Mouse (Mus musculus): ENCODE measurements around the gene Qprt.
"Not testable (repeated sequence)": the region's sequence is repeated elsewhere in the genome, so short reads cannot be mapped to it uniquely, and the experiment has no call there.

The Qprt gene

DNA sequence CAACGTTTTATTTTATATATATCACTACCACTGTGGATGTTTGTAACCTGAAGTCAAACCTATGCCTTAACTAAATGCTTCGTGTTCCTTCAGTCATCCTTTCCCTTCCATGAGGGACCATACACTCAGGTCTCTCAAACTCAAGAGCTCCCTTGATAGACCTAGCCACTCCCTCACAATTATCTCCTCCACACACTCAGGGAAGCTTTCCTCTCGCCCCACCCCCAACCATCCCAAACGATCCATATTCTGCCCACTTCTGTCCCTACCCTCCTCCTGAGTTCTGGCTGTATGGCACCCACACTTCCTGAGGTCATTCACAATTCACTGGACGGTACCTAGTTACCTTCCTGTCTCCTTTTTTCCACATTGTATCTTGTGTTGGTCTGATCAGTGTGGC, 23.5 kb downstream of the Qprt start:
- no peak for DNase-seq (ENCODE audit: low spot score)

DNA sequence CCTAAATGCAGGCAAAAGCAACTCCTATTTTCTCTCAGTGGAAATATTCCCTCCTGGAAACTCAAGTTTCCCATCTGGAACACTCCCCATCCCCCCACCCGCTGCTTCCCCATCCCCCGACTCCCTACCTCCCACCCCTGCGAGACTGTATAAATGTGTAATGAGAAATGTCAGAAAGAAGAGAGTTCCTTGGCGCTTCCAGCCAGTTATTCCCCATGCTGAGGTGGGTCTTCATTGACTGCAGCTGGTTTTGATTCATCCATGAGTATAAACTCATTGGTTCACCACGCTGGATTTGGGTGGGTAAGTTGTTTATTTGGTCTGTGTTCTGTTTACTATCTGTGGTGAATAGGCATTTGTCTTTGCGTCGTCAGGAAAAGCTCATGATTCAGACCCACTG, 25.6 kb downstream of the Qprt start:
- DNase-seq (ENCODE audit: low spot score): no peak

- DNase-seq (ENCODE audit: low spot score): no peak
These were observed 28.1 kb downstream of the Qprt start for GRCm38 (mm10) chr7:127093914-127094313.

DNA sequence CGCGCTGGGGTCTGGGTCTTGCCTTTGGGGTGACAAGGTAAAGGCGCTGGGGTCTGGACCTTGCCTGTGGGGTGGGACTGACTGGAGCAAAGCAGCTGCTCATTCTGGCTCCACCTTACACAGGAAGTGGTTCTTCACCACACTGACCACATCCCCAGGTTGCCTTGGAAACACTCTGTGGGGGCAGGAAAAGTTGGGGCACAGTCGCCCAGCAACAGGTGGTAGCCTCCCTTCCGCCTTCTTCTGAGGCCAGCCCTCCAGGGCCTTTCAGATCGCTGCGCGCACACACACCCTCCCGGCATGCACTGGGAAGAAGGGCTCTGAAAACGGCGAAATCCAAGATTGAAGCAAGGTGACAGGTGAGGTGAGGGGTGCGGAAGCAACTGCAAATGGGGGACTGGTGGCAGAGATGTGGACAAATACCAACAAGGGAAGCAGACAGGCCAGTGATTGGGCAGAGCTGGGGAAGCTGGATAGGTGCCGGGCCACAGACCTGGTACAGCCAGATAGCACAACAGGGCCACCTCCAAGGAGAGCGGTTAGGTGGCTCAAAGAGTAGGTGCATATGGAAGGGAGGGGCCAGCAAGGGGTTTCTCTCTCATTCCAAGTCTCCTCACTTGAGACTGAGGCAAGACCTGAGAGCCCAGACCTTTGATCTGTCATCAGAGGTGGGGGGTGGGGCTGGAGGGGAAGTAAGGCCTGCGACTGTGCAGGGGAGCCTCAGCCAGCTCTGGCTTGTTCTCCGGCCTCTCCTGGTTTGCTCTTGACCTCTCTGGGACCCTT, 30.7 kb downstream of the Qprt start, which contains the start of gene AI467606:
TSS of gene AI467606 (plus strand) at position 246 of the 783 bp plus-strand sequence.
- peak; percentile 20 for DNase-seq (ENCODE audit: low spot score)

GRCm38 (mm10) chr7:127090154-127091113, 31.6 kb downstream of the Qprt start:
- DNase-seq (ENCODE audit: low spot score): no peak

GRCm38 (mm10) chr7:127088901-127089845, 32.9 kb downstream of the Qprt start:
- peak; percentile 31 for DNase-seq (ENCODE audit: low spot score)

DNA sequence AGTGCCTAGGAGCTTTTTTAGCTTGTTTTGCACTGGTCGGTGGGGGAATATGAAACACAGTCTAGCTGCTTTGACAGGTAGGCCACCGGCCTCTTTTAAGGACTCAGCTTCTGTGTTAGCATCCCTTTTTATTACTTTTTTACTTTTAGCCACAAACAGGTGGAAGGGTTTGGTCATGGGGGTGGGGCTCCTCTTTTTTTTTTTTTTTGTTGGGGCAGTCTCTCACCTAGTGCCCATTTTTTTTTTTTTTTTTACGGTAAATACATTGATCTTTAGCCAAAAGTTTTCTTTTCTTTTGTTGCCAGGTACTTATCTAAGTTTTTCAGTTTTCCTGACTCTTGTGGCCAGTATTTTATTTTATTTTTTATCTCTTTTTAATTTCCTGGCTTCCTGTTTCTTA, 33.9 kb downstream of the Qprt start:
- DNase-seq (ENCODE audit: low spot score): no peak

GRCm38 (mm10) chr7:127087278-127088010, 34.6 kb downstream of the Qprt start, which contains the start of gene Zg16:
Gene Zg16, minus strand, starts transcription at chr7:127087328.
- DNase-seq (ENCODE audit: low spot score): not testable (repeated sequence)

- DNase-seq (ENCODE audit: low spot score): not testable (repeated sequence)
These were observed 36.3 kb downstream of the Qprt start for GRCm38 (mm10) chr7:127085751-127086150.

GRCm38 (mm10) chr7:127084794-127085193, 37.2 kb downstream of the Qprt start:
- DNase-seq (ENCODE audit: low spot score): no peak

- DNase-seq (ENCODE audit: low spot score): no peak
These were observed 38.3 kb downstream of the Qprt start for GRCm38 (mm10) chr7:127083689-127084088.

GRCm38 (mm10) chr7:127082995-127083394, 39.0 kb downstream of the Qprt start:
- DNase-seq (ENCODE audit: low spot score): no peak

GRCm38 (mm10) chr7:127082271-127082670, 39.8 kb downstream of the Qprt start:
- no peak for DNase-seq (ENCODE audit: low spot score)

DNA sequence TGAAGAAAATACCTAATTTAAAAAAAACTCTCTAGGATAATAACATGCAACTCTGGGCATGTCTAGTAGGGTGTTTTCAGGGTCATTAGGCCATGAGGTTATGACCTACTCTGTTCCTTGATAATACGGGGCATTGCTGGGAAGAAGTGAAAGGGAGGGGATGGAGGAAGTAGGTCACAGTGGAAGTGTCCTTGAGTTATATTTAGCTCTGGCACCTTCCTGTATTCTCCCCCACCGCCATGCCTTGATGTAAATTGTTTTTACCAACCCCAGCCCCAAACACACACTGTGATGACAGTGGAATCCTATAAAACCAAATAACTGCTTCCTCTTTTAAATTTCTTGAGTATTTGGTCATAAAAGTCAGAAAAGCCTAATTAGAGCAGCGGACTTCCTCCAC, 42.0 kb downstream of the Qprt start:
- no peak for DNase-seq (ENCODE audit: low spot score)

- DNase-seq (ENCODE audit: low spot score): no peak
These were observed 44.3 kb downstream of the Qprt start for GRCm38 (mm10) chr7:127077692-127078091.

DNA sequence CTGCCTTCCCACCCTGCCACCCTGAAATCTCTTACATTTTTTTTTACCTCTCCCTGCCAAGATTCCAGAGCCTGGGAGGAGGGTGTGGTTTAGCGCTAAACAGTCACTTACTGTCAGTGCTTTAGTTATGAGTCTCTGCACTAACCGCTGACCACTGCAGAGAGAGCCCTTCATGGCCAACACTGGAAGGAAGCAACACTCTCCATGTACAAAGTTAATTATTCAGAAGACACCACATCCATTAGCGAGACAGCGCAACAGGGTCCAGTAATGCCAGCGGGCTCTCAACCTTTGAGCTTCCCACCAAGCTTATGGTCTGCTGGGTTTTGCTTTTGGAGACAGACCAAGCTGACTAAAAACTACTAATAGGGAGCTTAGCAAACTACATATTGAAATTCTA, 45.8 kb downstream of the Qprt start:
- DNase-seq (ENCODE audit: low spot score): no peak

- no peak for DNase-seq (ENCODE audit: low spot score)
These were observed 48.8 kb downstream of the Qprt start for GRCm38 (mm10) chr7:127073221-127073620.

GRCm38 (mm10) chr7:127070871-127071413, 51.1 kb downstream of the Qprt start:
- DNase-seq (ENCODE audit: low spot score): no peak

GRCm38 (mm10) chr7:127066317-127066716, 55.7 kb downstream of the Qprt start:
- no peak for DNase-seq (ENCODE audit: low spot score)

DNA sequence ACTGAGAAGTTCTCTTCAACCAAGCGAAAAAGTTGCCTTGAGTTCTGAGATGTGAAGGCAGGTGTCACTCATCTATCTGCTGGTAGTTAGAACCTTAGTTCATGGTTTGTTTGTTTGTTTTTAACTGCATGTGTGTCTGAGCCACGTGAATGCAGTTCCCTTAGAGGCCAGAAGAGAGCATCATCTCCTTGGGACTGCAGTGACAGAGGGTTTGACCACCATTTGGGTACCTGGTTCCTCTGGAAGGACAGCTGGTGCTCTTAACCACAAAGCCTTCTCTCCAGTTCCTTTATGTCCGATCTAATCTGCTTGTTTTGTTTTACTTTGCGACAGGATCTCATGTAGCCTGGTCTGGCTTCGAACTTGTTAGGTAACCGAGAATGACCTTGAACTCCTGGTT, 56.5 kb downstream of the Qprt start:
- no peak for DNase-seq (ENCODE audit: low spot score)

Measured in urinary bladder, postnatal 14 days (tissue).